Mouse (Mus musculus) cerebellum, postnatal 4 days (tissue): ENCODE results near the gene H2al3.

Experiments
- DNase-seq, 2 experiments: peaks; one replicate each; pipeline ENCODE4 v3.0.0; 2022; ENCODE audit warnings: low spot score in 2 of 2, mixed read lengths in 1 of 2

H2al3 gene

DNA sequence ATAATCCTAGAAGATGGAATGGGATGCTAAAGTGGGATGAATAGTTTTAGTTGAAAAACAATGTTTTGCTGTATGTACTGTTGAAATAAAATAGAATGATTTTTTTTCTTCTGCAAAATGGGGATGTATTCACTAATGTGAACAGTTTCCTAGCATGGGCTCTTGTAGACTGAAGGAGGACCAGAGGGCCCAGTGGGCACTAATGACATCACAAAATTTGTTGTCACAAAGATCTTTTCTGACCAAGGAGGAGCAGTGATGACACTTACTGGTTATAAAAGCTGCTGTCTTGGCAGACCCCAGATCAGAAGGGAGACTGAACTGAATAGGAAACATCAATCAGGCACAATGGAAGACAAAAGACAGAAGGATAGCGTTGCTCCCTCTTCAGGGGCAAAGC is at the start of gene H2al3:
Gene H2al3 (plus strand): TSS at position 301 of the 400 bp plus-strand sequence.
- DNase-seq = no peak

DNA sequence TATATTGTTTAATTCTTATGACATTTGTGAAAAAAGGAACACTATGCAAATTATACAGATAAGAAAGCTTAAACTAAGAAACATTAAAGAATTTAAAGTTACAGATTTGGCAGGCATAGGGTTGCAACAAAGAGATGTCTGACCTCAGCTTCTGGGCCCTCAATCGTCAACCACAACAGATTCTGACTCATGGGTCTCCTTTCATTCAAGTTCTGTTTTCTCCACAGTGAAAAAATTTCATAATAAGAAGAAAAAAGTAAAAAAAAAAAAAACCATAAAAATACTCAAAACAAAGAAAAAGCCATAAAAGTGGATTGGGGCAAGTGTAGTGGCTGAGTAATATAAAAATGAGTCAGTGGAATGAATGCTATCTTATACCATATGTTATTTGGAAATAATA is 39.4 kb upstream of the H2al3 start:
- DNase-seq = no peak

GRCm38 (mm10) chrX:9812469-9812868 is 37.0 kb upstream of the H2al3 start:
- DNase-seq = no peak

DNA sequence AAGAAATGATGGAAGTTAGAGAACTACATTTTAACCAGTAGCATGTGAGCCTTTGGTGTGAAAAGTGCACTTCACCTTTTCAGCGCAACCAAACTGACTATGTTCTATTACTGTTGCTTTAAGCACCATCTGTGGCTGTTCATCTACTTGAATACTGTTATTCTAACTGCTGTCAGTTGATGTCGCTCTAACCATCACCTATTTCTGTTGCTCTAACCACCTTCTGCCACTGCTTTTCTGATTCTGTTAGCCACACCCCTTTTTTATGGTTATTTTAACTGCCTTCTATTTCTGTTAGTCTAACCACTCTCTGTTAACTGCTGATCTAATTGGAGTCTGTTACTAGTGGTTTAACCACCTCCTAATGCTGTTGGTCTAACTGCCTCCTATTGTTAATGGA is 14.7 kb upstream of the H2al3 start:
- no peak for DNase-seq

DNA sequence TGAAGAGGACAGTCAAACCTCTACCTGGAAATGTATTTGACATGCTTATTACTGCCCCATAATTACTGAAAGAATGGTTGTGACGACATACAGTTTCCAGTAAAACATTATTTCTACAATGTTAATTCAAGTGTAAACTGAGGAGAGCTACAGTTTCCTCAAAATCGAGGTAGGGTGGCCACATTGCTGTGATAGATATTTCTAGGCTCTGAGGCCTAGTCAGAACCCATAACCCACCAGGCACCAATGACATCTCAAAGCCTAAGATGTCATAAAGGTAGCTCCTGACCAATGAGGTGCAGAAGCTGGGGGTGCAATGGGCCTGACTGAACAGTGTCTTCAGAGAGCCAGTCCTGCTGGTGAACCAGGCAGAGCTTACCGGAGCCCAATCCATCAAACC is 2.9 kb upstream of the H2al3 start, which contains the start of gene Hypm:
Gene Hypm (plus strand): TSS at position 301 of the 400 bp plus-strand sequence.
- no peak for DNase-seq

DNA sequence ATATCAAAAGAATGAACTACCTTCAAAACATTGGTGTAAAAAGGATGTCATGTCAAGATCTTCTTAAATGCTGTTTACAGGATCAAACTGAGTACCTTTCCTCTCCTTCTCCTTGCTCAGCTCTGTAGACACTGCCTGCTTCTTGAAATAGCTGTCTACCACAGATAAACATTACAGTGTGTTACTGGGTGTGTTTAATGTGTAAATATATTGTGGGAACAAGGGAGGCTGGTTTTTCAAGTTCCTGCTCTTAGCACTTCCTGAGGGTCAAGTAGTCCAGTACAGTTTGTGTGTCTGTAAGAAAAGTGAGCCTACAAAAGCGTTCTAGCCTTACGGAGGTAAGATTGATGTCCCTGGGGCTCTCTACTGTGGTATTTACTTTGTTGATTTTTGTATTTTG is 12.4 kb downstream of the H2al3 start:
- DNase-seq = no peak

GRCm38 (mm10) chrX:9875519-9875918 is 26.0 kb downstream of the H2al3 start:
- no peak for DNase-seq

- DNase-seq = no peak
Measured at GRCm38 (mm10) chrX:9885322-9885721, 35.8 kb downstream of the H2al3 start, which contains the start of gene Sytl5. Sytl5 (plus strand) TSS chrX:9885622.
